Mouse (Mus musculus) R1 (cell line): ENCODE data around the gene N4bp1.

Experiments
- DNase-seq: peaks from one replicate; pipeline ENCODE4 v3.0.0-alpha.2; 2018; ENCODE audit warnings: low read depth, low spot score

The N4bp1 gene

DNA sequence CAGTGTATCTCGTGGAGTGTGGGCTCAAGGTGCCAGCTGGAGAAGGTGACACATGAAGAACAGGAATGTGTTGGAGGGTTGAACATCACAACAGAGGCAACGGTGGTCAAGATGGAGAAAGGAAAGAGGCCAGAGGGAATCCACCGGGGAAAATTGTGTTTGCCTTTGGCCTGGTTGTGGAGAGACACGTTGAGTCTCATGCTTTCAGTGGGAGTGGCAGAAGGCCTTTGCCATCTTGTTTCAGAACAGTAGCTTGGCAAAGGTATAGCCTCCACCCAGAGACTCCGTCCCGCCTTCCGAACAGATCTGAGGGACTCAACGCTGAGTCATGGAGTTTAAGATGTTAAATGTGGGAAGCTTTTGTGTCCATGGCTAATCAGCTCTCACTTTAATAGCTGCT lies 119.4 kb downstream of the N4bp1 start:
- DNase-seq: no peak

DNA sequence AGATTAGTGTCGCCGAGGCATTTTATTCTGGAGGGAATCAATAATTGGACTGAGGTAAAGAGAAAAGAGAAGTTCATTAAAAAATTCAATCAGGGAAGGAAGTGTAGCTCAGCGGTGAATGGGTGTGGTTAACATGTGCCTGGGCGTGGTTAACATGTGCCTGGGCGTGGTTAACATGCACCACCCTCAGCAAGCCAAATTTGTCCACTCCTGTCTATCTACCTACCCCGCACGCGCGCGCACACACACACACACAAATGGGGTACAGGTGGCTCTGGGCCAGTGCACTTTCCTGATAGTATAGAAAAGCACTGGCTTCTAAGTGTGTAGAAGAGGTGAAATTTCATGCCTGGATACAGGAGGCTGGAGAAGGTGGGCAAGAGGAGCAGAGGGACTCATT lies 119.9 kb downstream of the N4bp1 start:
- DNase-seq: peak; percentile 80

DNA sequence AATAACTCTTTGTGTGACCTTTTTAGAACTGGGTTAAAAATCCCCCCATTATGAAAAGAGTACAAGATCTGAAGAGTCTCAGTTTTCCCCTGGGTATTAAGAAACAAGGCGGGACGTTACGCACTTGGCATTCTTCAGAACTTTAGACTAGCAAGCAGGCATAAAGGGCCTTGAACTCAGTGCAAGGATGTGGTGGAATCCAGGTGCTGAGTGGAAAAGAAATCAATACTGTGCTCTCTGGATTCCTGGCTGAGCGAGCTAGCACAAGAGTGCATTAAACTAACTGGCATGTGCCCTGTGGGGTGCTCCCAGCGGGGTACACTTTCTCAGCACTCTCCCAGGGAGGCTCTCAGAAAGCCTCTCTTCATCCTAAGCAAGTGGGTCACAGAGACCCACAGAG lies 122.3 kb downstream of the N4bp1 start:
- no peak for DNase-seq

DNA sequence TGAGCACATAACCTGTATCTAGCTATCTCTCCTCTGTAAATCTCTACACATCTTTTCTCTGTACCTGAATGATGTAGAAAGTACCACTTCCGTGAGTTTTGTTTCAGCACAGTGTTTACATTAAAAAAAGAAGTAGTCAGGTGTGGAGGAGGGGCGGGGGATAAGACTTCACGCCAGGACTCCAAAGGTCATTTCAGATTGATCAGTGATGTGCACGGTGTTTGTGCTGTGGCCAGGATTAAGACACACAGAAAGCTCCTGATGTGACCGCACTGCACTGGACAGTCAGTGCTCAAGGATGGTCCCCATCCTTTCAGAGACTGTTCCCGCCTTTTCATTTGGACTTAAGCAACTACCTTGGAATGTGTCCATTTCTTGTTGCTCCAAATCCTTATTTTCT lies 124.3 kb downstream of the N4bp1 start:
- no peak for DNase-seq

DNA sequence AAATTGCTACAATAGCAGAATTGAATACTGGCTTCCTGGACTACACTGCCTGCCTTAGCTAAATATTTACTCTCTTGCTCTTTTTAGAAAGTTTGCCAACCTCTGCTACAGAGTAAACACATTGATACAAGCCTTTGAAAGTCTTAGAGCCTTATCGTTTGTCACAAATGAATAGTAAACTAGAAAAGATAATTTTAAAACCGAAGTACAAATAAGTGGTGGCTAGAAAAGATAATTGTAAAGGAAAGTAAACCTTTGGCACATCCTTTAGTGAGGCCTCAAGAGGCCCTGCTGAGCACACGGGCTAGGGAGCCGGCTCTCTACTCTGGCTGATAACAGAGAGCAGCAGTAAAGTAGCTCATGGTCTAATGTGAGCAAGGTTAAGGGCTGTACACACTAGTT lies 126.0 kb downstream of the N4bp1 start:
- no peak for DNase-seq

DNA sequence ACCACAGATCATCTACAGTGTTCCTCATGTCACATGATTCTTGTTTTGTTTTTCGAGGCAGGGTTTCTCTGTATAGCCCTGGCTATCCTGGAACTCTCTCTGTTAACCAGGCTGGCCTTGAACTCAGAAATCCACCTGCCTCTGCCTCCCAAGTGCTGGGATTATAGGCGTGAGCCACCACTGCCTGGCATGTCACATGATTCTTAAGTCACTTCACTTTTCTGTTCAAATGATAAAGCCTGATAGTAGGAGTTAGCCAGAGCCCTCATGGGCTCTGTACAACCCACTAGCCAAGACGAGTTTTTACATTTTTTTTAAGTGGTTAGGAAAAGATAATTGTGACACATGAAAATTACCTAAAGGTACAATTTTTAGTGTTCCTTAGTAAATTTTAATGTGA lies 126.4 kb downstream of the N4bp1 start:
- DNase-seq: no peak
